Mouse (Mus musculus): Measurements from ENCODE around the gene Mlec.
"Not testable (repeated sequence)": the region's sequence is repeated elsewhere in the genome, so short reads cannot be mapped to it uniquely, and the experiment has no call there.

The Mlec gene

DNA sequence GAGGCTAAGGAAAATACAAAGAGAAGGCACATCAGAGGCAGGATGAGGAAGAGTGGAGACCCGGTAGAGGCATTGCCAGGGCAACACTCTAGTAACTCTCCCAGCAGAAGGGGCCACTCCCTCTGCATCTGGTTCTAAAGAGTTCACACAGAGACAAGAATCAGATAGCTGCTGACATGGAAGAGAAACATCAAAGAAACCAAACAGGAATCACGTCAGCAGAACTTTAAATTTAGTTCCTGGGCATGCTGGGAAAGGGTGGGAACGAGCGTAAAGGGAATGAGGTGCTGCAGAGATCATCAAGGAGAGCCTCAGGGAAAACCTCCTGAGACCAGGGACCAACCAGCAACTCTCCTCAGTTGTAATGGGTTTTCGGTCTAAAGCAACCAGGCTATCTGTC, 7.0 kb downstream of the Mlec start:
- DNase-seq (ENCODE audit: low read depth): no peak

DNA sequence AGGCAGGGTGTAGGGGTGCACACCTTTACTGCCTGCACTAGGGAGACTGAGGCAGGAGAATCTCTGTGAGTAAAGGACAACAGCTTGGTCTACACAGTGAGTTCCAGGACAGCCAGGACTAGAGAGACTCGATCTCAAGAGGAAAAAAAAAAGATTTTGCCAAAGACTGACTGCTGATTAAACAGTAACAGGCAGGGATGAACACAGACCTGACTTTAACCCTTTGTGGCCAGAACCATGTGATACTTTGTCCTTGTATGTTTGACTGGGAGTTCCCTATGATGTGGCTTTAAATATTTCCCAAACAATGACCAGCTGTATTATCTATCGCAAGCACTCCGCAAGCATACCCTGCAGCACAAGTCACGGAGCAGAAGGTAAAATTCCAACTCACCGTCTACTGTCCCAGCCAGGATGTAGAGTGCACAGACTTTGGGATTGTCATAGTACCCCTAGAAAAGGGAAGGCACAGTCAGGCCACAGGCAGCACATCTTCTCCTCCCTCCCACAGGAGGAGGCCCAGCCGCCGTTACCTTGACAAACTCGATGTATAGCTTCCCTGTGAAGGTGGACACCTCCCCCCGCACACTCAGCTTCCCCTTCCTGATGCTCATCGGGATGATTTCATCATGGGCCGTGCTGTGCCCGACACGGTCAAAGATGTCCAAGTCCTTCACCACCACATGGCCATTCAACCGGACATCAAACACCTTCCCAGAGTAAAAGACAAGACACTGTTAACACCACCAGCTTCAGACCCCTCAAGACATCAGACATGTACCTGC, 8.1 kb downstream of the Mlec start:
- DNase-seq (ENCODE audit: low read depth): no peak

DNA sequence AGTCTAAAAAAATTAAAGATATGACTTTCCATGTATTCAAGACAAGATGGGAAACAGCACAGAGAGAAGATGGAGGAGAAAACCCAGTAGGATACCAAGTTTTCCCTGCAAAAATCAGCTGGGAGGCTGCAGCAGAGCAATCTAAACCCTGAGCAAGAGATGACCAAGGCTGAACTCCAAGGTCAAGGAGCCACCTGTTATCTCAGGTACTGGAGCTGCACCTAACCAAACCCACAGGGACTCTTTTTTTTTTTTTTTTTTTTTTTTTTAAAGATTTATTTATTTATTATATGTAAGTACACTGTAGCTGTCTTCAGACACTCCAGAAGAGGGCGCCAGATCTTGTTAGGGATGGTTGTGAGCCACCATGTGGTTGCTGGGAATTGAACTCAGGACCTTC, 9.1 kb downstream of the Mlec start:
- DNase-seq (ENCODE audit: low read depth): not testable (repeated sequence)

DNA sequence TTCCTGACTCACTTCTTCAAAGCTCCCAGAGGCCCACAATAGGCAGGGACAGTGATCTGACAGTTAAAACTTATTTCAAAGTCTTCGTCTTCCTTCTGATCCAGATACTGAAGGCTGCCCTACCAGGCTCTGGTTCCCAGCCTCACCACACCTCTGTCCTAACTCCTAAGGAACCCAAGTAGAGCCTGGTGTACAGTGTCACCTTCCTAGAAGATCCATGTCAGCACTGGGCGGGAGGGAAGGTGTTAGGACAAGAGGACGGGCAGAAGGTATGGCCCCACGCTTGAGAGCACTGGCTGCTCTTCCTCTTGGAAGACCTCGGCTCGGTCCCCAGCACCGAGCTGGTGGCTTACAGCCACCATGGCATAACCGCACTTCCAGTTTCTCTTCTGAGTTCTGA, 9.6 kb downstream of the Mlec start:
- no peak for DNase-seq (ENCODE audit: low read depth)

DNA sequence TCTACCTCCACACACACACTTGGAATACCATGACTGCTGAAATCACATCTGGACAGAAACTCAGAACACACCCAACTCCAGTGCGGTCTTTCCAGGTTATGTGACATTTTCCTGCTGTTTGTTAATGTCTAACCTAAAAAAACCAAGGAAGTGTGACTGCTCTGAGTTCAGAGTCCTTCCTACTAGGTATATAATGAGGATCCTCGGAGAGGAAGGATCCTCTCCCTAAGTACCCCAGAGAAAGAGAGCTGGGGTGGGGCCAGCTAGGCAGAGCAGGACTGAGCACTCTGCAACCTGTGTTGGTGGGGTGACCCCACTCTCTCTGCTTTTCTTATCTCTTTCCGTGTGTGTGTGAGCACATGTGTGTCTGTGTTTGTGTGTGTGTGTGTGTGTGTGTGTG, 10.6 kb downstream of the Mlec start:
- DNase-seq (ENCODE audit: low read depth): no peak

DNA sequence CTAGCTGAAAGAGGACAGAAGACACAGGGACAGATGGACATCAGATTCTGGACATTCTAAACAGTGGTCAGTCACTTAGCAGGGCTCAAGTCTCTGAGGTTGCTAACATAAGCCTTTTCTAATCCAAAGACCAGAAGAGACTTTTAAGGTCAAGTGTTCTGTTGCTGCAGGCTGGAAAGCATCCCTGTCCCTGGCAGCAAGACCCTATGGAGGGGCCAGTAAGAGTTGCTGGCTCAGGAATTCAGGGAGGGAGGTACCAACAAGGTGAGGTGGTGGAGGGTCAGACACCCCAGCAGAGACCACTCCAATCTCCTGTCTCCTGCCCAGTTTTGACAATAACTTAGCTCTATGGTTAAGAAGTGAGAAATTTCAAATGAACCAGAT, 11.2 kb downstream of the Mlec start:
- no peak for DNase-seq (ENCODE audit: low read depth)

DNA sequence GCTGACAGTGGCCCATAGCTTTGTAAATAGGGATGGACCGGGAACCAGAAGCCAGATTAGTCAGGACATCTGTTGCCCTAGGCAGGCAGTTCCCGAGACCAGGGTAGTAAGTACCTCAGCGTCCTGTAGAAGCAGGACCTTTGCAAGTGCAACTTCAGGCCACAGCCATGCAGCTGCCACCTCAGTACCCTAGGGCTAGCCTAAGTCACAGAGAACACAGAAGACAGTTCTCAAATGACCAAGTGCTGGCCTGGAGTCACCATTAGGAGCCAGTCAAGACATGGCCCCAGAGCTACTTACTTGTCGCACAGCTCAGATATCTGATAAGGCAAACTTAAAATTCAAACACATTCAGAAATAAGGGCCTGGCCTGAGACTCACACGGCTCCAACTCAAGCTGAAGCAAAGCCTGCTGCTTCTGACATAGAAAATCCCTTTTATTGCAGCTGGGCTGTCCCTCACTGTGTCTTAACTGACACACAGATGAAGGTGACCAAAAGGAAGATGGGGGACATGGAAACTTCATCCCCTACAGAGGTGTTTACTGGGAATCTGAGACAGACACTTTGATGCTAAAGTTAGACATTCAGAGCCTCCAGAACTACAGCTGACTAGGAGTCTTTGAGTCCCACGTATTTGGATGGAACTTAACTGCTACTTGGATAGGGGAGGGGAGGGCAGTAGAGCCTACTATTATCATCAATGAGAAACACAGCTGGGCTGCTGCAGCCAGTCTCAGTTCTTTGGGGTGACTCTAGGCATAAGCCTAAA, 11.8 kb downstream of the Mlec start:
- no peak for DNase-seq (ENCODE audit: low read depth)

DNA sequence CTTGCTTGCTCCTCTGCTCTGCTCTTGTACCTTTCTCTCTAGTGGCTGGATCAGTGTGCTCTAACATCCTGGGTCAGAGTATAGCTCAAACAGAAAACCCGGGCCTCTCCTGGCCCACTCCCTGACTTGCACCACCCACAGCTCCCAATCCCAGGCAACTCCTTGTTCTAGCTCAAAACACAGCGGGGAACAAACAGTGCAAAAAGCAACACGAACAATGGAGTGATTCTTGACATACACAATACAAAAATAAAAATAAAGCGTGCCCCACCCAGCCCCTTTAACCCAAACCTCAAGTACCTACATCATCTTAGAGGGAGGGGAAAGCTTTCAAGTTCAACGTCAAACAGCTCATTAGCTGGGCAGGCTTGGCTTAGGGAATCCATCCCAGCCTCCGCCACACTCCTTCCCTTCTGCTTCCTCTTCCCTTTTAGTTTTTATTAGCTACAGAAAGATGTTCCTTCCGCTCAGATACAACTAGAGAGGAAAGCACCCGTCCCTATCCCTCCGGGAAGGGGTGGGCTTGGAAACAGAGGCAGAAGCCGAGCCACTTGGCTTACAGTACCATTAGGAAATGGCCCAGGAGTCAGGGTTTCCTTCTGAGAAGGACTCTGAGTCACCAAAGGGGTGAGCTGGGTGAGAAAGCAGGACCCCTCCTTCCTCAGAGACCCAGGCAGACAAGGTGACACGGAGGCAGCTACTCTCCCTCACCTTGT, 12.6 kb downstream of the Mlec start:
- DNase-seq (ENCODE audit: low read depth): no peak

DNA sequence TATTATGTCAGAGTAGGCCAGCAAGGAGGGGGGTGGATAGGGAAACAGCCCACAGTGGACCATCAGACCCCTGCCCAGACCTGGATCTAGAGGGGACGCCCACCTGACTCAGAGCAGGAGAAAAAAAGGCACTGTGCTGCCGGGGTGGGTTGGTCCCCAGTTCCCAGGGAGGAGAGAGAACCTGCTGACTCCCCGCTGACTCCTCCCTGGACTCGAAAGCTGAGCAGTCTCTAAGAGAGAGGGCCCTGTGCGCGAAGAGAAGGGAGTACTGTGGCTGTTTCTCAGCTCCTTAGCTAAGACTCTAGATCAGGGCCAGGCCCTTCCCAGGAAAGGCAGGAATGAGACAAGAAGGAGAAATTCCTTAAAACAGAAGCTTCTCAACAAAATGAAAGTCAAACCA, 13.5 kb downstream of the Mlec start:
- DNase-seq (ENCODE audit: low read depth): no peak

DNA sequence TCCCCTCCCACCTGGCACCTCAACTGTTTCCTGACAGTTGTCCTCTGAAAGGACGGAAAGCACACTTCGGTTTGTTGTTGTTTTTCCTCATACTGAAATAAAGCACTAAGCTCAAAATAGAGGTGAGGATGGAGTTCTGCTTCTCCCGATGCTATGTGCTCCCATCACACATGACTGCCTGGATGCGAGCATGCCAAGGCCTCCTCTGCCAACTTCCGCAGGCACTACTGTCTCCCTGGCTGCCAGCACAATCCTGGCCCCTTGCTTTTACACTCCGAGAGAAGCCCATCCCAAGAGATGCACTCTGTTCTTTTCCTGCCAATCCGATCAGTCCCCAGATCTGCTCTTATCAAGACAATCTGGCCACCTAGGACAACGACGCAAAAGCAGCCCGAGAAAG, 14.4 kb downstream of the Mlec start:
- no peak for DNase-seq (ENCODE audit: low read depth)

DNA sequence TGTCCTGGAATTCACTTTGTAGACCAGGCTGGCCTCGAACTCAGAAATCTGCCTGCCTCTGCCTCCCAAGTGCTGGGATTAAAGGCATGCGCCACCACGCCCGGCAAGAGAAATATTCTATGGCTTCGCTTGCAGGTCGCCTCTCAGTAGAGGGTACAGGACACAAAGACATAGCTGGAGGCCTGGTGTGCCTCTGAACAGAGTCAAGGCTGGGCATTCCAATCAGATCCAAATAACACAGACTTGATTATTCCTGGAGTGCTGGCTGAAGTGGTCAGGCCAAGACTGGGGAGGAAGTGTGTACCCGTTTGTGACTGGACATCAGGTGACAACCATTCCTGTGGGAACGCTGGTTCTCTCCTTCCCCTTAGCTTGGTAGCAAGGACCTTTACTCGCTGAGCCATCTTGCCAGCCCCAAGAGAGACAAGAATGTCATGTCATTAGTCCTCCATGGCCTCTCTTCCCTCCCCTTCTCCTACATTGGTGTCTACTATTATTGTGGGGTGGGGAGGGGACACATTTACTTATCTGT, 15.7 kb downstream of the Mlec start:
- DNase-seq (ENCODE audit: low read depth): no peak

DNA sequence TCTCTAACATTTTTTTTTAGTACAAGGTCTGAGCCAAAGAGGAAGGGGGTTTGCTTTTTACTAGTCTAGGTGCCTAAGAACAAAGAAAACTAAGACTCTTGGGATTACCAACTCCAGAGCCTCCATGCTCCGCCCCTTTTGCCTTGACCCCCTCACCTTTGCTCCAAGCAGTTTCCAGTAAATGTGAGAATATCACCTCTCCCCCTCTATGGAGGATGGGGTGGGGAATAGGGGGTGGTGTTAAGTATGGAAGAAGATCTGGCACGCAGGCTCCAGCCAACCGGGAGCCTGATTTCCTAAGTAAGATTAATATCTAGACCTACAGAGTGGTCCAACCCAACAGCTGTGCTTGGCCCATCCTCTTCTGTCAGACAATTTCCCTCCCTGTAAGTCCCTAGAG, 17.3 kb downstream of the Mlec start:
- DNase-seq (ENCODE audit: low read depth): no peak

DNA sequence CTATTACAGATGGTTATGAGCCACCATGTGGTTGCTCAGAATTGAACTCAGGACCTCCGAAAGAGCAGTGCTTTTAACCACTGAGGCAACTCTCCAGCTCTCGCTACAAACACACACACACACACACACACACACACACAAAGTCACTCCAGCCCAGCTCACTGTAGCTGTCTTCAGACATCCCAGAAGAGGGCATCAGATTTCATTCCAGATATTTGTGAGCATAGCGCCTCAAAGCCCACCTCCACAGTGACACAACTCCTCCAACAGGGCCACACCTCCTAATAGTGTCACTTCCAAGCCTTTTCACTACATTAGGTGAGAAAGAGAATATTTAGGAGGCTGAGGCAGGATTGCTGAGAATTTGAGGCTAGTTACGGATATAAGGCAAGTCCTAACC, 18.9 kb downstream of the Mlec start:
- DNase-seq (ENCODE audit: low read depth): no peak

DNA sequence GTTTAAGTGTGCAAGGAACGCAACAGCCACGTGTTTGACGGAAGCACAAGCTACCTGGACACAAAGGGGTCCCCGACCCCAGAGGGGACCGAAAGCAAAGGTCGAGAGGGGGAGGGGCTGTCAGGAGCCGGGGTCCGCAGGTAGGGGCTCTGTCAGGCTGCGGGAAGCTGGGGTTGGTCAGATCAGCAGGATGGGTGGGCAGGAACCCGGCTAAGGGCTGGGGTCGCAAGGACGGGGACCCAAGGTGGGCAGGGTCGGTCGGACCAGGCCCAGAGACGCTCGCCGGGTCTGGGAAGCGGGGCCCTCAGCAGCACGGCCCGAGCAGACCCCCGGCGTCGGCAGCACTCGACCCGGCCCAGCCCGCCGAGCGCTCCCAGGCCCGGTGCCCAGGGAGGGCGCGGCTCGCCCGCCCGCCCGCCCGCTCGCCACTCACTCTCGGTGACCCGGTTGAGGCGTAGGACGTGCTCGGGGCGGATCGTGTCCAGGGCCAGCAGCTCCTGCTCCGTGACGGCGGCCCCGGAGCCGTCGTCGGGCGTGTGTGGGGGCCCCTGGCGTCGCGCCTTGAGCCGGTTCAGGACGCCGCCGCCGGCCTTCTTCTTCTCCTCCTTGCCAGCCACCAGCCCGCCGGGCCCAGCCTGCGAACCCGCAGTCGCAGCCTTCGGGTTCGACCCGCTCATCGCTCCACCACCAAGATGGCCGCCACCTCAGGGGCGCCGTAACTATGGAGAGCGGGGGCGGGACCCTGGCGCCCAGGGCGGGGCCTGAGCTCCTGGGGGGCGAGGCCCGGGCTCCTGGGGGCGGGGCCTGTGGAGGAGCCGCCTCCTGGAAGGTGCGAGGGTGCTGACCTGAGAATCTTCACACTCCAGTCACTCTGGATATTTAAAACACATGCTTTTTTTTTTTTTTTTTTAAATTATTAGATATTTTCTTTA, 23.5 kb downstream of the Mlec start, which contains the start of gene Unc119b:
TSS of gene Unc119b (minus strand) at position 742 of the 932 bp plus-strand sequence.
- DNase-seq (ENCODE audit: low read depth): peak; percentile 77

DNA sequence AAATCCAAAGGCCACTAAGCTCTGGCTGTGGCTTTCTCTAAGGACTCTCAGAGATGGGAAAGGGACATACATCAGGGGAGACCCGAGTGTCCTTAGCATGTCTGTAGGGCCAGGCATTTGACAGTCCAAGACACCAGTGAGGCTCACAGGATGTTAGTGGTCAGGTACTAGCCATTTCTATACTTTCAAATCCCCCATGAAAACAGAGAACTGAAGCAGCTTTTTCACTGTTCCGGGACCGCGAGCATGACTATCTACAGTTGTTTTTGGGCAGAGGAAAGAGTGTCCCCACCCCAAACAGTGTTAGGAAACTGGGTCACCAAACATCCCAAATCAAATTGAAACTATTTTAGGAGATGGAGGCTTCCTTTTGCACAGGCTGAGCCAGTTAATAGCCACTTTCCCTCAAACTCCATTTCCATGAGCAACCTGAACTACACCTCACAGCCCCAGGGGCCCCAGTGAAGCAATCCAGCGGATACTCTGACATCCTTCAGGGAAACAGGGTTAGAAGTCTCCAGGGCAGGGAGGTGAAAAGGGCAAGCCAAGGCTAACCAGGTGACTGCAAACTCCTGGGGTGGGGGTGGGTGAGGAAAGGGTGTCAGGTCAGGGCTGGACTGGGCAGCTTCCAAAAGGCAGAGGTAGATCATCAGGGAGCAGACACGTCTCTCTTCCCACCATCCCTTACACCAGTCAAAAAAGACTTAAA, 24.5 kb downstream of the Mlec start:
- no peak for DNase-seq (ENCODE audit: low read depth)

DNA sequence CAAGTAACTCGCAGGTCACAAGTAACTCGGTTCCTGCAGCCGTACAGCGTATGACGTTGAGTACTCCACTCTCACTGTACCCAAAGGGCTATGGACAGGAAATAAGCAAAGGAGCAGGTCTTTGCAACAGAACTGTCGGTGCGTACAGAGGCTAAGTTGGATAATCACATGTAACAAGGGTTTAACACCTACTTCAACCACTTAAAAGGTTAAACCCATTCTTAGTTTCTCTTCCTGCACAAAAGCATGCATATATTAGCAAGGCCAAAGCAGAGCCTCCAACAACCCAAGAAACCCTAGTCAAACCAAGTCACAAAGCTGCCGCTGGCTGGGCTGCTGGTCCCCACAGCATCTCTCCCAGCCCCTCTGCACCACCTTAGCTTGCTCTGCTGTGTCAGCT, 25.5 kb downstream of the Mlec start:
- no peak for DNase-seq (ENCODE audit: low read depth)

DNA sequence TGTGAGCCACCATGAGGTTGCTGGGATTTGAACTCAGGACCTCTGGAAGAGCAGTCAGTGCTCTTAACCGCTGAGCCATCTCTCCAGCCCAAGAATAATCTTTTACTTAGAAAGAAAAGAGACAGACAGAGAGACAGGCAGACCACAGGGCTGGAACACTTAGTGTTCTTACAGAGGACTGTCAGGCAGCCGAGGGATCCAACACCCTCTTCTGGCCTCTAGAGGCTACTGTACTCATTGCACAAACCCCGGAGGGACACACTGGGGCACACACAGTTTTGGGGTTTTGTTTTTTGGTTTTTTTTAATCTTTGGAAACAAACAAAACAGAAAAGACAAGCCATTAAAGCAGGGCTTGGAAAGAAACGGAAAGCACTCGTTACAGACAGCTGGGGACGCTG, 28.7 kb downstream of the Mlec start:
- DNase-seq (ENCODE audit: low read depth): no peak

DNA sequence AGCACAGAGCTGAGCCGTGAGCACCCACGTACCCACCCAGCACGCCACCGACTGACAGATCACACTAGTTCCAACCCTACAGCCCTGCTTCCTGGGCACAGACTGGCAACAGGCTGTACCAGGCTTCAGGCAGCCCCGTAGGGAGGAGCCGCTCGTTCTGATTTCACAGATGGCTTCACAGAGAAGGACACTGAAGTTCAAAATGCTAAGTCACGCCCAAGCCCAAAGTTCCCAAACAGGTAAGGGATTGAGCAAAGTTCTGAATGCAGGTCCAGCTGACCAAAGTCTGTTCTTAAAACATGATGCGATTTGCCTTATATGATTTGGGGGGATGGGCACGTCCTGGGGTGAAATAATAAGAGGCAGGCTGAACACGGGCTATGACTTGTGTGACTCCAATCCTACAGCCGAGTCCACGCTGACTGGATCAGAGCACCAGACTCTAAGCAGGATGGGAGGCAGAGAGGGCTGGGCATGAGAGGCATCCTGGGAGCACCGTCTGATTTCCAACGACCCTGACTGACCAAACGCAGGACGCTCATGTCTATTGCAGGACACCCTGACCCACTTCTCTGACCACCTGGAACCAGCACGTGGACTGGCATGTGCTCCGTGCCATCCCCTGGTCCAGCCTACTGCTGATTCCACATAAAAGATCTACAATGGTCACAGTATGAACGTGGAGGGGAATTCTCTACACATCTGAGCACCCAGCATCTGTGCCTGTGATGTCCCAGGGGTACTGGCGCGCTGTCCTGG, 30.4 kb downstream of the Mlec start:
- DNase-seq (ENCODE audit: low read depth): no peak

DNA sequence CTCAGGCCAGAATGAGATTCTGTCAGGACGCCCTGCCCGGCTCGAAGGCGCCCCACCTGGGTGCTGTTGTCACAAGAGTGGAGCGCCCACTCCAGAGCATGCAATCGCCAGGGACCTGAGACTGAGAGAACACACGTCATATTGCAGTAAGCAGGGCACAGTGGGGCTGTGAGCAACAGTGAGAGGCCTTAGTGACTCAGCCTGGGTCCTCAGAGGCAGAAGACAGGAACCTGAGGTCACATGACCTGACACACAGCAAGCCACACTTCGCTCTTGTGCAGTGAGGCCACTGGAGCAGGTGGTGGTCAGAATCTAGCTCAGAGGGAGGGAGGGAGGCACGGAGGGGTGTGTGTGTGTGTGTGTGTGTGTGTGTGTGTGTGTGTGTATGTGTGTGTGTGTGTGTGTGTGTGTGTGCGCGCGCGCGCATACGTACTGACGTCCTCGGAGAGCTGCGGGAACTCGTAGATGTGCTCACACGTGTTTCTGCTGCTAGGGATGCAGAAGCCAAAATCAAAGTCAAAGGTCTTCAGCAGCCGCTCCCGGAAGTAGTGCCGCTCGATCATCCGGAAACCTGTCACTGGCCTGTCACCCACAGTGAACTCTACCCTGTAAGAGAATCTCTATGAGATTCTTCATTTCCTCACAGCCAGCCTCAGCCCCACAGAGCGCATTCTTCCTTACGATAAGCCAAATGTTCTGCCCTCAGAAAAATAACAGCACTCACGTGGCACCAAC, 31.2 kb downstream of the Mlec start:
- DNase-seq (ENCODE audit: low read depth): peak; percentile 25

Data from c-Kit-positive CD71-negative TER-119-negative erythroid progenitor cells, embryonic 14.5 days (primary cell).